Mouse (Mus musculus): ENCODE results near the gene Tmem182.

Gene Tmem182

DNA sequence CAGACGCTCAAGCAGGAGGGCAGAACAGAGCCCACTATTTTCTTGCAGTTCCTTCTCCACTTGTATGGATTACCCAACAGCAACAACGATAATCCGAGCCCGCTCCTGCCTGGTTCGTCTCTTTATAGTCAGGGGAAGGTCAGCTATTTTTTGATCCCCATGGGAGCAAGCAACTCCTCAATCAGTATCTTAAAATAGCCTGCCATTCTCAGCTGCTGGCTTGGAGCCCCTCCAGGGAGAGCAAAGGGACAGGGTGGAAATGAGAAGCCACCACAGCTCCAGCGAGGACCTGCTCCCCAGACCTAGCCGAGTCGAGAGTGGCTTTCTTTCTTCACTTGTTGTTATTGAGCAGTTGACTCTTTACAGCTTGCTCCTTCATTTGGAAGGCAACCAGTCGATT, at the start of gene Tmem182:
Tmem182 (plus strand) TSS at position 251 of the 400 bp plus-strand sequence.
- peak in 1 of 2 experiments; percentile 17 for DNase-seq

DNA sequence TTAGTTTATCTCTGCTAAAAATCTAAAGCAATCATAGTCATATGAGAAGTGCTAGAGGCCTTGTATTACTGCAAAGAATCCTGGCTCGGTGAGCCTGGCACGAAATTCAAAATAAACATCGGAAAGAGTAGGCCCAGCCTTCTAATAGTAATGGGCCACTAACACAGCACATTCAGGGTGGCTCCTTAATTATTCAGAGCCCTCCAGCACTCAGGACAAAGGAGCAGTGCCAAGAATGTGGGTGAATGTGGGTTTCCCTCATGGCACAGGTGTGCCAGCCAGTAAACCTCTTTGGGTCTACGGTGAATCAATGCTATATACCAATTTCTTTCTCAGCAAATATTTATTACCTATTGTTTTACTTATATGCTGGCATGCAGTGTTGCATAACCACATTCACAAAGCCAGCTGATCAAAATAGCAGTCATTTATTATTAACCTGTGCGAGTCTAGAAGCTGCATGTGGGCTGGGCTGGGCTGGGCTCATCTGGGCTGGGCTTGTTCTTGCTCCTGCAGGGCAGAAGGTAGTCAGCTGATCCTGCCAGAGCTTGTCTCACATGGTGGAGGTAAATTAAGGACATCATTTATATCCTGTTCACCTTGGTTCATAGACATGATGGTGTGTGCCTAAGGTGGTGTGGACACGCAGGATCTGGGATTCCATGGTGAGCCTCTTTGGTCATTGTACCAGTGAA, 45.5 kb upstream of the Tmem182 start:
- DNase-seq = peak in 1 of 2 experiments; percentile 41

- no peak for DNase-seq
These were observed 41.4 kb upstream of the Tmem182 start for GRCm38 (mm10) chr1:40764042-40764441.

- no peak for DNase-seq
These were observed 40.6 kb upstream of the Tmem182 start for GRCm38 (mm10) chr1:40764701-40765275.

GRCm38 (mm10) chr1:40765521-40765920, 39.9 kb upstream of the Tmem182 start:
- DNase-seq = no peak

GRCm38 (mm10) chr1:40767588-40767987, 37.8 kb upstream of the Tmem182 start:
- no peak for DNase-seq

DNA sequence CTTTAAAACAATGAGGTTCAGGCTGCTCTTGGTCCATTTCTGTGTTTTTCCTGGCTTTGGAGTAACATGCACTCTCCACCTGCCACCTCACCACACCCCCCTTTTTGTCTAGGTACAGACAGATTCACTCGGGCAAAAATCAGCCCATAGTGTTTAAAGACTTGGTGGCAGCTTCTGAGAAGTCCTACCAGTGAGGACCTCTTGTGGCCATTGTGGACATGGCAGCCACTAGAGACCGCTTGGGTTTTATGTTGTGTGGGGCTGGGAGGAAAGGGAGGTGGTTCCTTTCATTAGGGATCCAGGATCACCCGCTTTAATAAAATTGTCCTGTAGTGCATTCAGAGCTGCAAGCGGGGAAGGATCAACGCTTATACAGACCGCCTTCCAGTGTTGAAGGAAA, 36.8 kb upstream of the Tmem182 start:
- DNase-seq = peak; percentile 79 to 82

DNA sequence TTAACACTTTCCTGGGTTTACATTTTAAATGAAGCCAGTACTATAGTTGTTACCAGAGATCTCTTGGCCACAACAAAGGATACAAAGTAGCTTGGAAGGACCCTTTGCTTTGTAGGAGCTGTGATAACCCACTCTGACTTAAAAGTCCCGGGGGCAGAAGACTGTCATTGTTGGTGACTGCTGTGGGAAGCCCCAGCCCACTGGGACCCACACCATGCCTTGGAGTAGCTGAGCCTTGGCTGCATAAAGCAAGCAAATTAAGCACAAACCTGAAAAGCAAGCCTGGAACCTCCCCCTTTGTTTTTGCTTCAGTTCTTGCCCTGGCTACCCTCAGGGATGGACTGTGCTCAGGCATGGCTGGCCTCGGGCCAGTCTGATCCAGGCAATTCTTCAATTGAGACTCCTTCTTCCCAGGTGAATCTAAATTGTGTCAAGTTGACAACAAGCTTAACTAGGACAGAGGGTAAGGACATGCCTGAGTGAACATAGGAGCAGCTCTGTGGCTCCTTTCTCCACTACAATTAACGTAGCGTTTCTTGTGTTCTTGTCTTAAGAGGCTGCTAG, 36.0 kb upstream of the Tmem182 start:
- DNase-seq = peak; percentile 34 to 59

- no peak for DNase-seq
These were observed 34.0 kb upstream of the Tmem182 start for GRCm38 (mm10) chr1:40771196-40771970.

GRCm38 (mm10) chr1:40773234-40773633, 32.2 kb upstream of the Tmem182 start:
- DNase-seq = no peak

GRCm38 (mm10) chr1:40774040-40774439, 31.4 kb upstream of the Tmem182 start:
- no peak for DNase-seq

- no peak for DNase-seq
These were observed 29.3 kb upstream of the Tmem182 start for GRCm38 (mm10) chr1:40776102-40776501.

DNA sequence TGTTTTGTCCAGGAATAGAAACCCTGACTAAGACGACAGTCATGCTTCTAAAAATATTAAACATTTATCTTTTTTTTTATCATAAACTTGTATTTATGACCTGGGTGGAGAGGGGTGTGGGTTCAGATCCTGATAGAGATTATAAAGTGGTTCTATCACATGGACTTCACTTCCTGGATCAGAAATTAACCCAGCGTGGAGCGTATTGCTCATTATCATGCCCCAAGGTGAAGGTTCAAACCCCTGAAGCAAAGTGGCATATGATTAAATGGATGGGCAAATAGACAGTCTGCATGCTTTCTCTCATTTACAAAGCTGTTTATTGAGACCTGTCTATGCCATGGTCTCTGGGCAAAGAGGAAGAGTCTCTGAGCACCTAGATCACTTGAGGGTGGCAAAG, 28.6 kb upstream of the Tmem182 start:
- no peak for DNase-seq

DNA sequence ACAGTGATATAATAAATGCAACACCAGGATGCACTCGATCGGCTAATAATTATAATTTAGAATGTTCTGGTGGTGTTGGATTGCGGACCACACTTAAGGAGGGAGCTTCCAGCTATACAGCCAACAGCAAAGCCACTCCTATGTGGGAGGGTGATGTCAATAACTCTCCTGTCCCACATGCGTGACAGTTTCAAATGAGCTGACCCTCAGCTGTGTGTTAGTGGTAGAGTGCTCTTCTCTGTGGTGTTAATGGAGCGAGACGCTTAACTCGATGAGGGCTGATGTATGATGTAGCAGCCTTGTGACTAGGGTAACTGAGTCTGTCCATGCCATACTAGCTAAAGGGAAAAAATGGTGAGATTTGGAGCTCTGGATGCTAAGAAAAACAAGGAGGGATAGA, 22.0 kb upstream of the Tmem182 start:
- no peak for DNase-seq

GRCm38 (mm10) chr1:40784306-40784705, 21.1 kb upstream of the Tmem182 start:
- no peak for DNase-seq

- peak in 1 of 2 experiments; percentile 19 for DNase-seq
These were observed 19.4 kb upstream of the Tmem182 start for GRCm38 (mm10) chr1:40785876-40786445.

- DNase-seq = no peak
These were observed 16.4 kb upstream of the Tmem182 start for GRCm38 (mm10) chr1:40788956-40789355.

GRCm38 (mm10) chr1:40789666-40790233, 15.7 kb upstream of the Tmem182 start:
- DNase-seq = no peak

DNA sequence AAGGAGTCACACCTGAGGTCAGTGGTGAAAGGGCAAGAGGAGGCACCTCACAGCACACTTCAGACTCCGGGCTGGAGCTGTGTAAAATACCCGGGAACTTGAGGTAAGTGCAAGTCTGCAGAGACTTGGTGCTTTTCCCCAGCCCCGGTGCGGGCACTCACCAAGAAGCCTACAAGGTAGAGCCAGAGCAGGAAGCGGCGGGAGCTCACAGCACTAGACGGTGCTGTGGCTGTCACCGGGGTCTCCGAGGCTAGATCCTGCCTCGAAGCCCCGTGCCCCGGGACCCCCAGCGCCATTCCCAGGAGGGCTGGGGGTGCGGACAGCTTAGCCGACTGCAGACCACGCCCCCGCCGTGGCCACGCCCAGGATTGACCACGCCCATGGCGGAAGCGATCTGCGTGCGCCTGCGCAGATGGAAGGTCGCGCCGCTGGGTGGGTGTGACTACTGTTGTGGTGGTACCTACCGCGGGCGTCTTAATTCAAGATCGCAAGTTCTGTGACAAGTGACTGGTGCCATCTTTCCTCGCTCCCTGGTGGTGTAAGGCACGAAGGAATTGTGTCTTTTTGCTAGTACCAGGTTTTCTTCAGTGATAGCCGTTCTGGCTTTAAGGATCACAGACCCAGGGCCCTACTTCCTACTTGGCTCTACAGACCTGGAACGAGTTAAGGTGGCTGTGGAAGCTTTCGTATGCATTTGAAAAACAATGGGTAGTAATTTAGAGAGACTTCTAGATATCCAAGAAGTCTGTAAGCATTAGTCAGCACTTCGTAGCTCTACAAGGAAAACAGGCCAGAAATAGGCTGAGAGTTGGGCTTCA, 14.9 kb upstream of the Tmem182 start, which contains the start of gene Mfsd9:
Mfsd9 (minus strand) TSS at position 364 of the 818 bp plus-strand sequence.
- peak; percentile 96 for DNase-seq

GRCm38 (mm10) chr1:40795508-40795907, 9.9 kb upstream of the Tmem182 start:
- DNase-seq = no peak

GRCm38 (mm10) chr1:40797348-40797747, 8.1 kb upstream of the Tmem182 start:
- DNase-seq = peak; percentile 76 to 81

DNA sequence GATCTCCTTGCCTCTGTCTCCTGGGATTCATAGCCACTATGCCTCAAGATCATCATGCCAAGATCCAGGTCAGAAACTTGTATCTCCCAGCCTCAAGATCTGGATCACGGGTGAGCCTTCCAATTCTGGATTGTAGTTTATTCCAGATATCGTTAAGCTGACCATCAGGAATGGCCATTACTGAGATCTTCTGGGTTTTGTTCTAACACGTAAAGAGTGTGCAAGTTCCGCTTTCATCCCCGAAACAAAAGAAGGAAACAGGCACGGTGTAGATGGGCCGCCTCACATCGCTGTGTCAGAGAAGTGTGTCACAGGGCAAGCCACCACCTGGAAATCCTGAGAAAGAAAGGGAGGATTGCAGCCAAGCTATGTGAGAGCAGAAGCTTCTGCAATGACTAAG, 6.3 kb upstream of the Tmem182 start:
- DNase-seq = no peak

Data from kidney, postnatal 4 days (tissue).